Mouse (Mus musculus): ENCODE measurements around the gene Rab8a. TPM values are rescaled to one million over a fixed set of nuclear protein-coding genes. Genes with fewer than 3 reads are reported as not detected.
"Not testable (repeated sequence)": the region's sequence is repeated elsewhere in the genome, so short reads cannot be mapped to it uniquely, and the experiment has no call there.

Gene Rab8a
- polyA plus RNA-seq (2015; fragmentation: Nextera tagmentation; extraction: Ambion mirVana), result 177 and 178 TPM in 2 replicates

DNA sequence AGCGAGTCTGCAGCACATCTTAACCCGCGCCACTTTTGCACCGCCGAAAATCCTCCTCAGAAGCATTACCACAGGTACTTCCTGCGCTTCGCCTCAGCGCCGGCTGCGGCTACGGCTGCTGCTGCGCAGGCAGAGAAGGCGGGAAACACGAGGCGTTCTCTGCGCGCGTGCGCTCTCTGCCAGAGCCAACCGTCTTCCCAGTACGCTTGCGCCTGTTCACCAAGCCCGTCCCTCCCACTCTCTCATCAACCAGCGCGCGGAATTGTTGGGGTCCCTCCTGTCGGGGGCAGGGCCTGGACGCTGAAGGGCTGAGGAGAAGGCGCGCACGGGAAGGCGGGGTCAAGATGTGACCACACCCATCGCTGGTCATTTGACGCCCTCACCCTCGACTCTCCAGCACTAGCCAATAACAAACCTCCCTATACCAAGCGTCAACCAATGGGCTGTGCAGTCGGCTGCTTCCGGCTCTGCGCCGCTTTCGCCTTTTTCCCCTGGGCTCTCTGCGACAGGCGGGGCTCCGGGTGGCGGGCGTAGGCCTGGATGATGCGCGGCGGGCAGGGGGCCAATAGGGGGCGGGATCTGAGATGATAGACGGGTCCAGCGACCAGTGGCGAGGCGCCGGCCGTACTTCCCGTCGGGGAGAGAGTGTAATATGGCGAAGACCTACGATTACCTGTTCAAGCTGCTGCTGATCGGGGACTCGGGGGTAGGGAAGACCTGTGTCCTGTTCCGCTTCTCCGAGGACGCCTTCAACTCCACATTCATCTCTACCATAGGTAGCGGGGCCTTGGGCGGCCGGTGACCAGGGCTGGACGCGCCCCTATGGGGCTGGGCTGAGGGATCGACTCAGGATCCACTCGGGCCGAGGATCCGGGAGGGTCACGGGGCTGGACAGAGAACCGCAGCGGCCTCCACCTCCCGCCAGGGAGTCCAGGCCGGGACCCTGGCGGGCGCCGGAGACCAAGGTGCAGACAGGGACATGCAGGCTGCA, at the start of gene Rab8a:
Gene Rab8a, plus strand, starts transcription at position 494 of the 991 bp plus-strand sequence.
- Histone ChIP-seq H3K9ac (ENCODE audit: low read depth, low read length) (peak within 1 kb of the TSS; percentile 79), H3K4me3 (ENCODE audit: low read length) (peak within 1 kb of the TSS; percentile 56)
- under 1% methylated on average over 82 of the region's 82 CpGs for WGBS

DNA sequence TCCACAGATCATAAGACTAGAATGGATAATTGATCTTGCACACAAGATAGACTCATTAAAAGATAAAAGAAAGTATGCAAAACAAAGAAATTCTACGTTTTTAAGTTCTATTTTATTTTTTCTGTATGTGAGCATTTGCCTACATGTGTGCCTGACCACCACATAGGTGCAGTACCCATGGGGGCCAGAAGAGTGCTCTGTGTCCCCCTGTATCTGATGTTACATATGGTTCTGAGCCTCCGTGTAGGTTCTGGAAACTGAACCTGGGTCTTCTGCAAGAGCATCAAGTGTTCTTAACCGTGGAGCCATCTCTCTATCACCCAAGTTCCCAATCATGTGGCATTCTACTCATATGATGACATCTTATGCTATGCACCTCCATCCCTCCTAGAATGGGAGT, 48.5 kb upstream of the Rab8a start:
- H3K4me1 ChIP-seq (ENCODE audit: control insufficient read depth, insufficient read depth, low read length), result no peaks in the 10 kb centered on the region
- no peak overlapping the region for H3K27ac ChIP-seq (ENCODE audit: low read length)
- no peaks in the 10 kb centered on the region for H3K9me3 ChIP-seq (ENCODE audit: control insufficient read depth, low read length)
- no peak overlapping the region for H3K4me3 ChIP-seq (ENCODE audit: low read length)
- no peaks in the 10 kb centered on the region for H3K36me3 ChIP-seq (ENCODE audit: control insufficient read depth, insufficient read depth, low read length)
- no peak for ATAC-seq
- no peak overlapping the region for H3K4me2 ChIP-seq (ENCODE audit: low read depth, low read length)
- no peaks in the 10 kb centered on the region for H3K27me3 ChIP-seq (replicated peaks; ENCODE audit: control insufficient read depth, insufficient read depth, low read length)
- 76% methylated on average over 3 of the region's 3 CpGs for WGBS
- no peak overlapping the region for H3K9ac ChIP-seq (ENCODE audit: low read depth, low read length)

More for the DNA sequence above, at the start of gene Rab8a:
- peaks cover 6% of the 10 kb centered on the region; the same call in 1 of the 2 replicates for H3K36me3 ChIP-seq (ENCODE audit: control insufficient read depth, insufficient read depth, low read length)
- peak; percentile 99 for ATAC-seq
- H3K4me2 ChIP-seq (ENCODE audit: low read depth, low read length), result peak within 1 kb of the TSS; percentile 84
- H3K27me3 ChIP-seq (replicated peaks; ENCODE audit: control insufficient read depth, insufficient read depth, low read length), result no peaks in the 10 kb centered on the region
- peaks cover 19% of the 10 kb centered on the region for H3K4me1 ChIP-seq (ENCODE audit: control insufficient read depth, insufficient read depth, low read length)
- peak within 1 kb of the TSS; percentile 85 for H3K27ac ChIP-seq (ENCODE audit: low read length)
- no peaks in the 10 kb centered on the region; the same call in 1 of the 2 replicates for H3K9me3 ChIP-seq (ENCODE audit: control insufficient read depth, low read length)

DNA sequence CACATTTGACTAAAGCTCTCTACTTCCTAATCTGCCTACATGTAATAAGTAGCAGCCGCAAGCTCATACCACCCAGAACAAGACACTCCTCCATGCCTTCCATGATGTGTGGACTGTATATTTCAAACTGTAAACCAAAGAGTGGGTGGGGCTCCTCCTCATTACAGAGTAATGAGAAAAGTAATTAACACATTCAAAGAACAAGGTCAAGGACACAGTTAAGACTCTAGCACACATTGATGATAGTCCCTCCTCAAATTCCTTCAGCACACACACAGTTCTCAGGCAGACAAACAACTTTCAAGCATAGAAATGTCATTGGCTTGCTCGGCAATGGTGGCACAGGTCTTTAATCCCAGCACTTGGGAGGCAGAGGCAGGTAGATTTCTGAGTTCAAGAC, 45.8 kb upstream of the Rab8a start:
- no peak for ATAC-seq
- no peak overlapping the region for H3K27ac ChIP-seq (ENCODE audit: low read length)
- no peaks in the 10 kb centered on the region for H3K4me1 ChIP-seq (ENCODE audit: control insufficient read depth, insufficient read depth, low read length)
- no peak overlapping the region for H3K9ac ChIP-seq (ENCODE audit: low read depth, low read length)
- no peaks in the 10 kb centered on the region for H3K36me3 ChIP-seq (ENCODE audit: control insufficient read depth, insufficient read depth, low read length)
- no peak overlapping the region for H3K4me3 ChIP-seq (ENCODE audit: low read length)
- 88% methylated on average over 2 of the region's 2 CpGs for WGBS
- H3K9me3 ChIP-seq (ENCODE audit: control insufficient read depth, low read length), result no peaks in the 10 kb centered on the region
- H3K4me2 ChIP-seq (ENCODE audit: low read depth, low read length), result no peak overlapping the region
- H3K27me3 ChIP-seq (replicated peaks; ENCODE audit: control insufficient read depth, insufficient read depth, low read length), result no peaks in the 10 kb centered on the region

DNA sequence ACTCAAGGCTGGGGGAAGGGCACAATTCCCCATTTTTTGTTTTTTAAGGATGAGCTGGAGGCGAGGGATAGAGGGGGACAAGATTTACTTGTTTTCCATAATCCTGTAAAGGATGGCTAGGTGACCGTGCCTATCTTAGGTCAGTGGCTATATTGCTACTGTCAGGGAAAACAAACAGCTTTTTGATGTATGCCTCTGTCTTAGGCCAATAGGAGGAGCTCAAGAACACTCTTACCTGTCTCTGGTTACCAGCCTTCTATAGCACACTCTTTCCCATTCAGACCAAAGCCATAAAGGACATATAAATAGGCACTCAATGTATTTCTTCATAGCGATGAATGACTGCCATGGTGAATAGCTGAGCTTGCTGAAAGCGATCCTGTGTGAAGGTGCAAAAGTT, 42.4 kb upstream of the Rab8a start:
- Histone ChIP-seq H3K4me2 (ENCODE audit: low read depth, low read length) (no peak overlapping the region), H3K4me1 (ENCODE audit: control insufficient read depth, insufficient read depth, low read length) (no peaks in the 10 kb centered on the region), H3K9ac (ENCODE audit: low read depth, low read length) (no peak overlapping the region), H3K4me3 (ENCODE audit: low read length) (no peak overlapping the region), H3K9me3 (ENCODE audit: control insufficient read depth, low read length) (no peaks in the 10 kb centered on the region), H3K27me3 (replicated peaks; ENCODE audit: control insufficient read depth, insufficient read depth, low read length) (no peaks in the 10 kb centered on the region), H3K27ac (ENCODE audit: low read length) (no peak overlapping the region), H3K36me3 (ENCODE audit: control insufficient read depth, insufficient read depth, low read length) (no peaks in the 10 kb centered on the region)
- no peak for ATAC-seq
- 49% methylated on average over 4 of the region's 4 CpGs for WGBS

DNA sequence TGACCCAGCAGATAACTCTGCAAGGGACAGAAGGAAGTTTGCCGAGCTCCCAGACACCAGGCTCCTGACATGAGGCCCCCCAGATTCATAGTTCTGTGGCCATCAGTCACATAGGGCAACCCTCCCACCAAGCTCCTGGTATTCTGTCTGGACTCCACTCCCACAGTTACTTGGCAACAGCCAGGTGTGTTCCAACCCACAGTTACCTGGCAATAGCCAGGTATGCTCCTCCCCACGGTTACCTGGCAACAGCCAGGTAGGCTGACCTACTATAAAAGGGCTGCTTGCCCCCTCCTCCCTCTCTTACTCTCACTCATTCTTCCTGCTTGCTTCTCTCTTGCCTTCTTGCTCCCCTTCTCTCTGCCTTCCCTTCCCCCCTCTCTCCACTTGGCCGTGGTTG, 39.5 kb upstream of the Rab8a start:
- H3K4me3 ChIP-seq (ENCODE audit: low read length); H3K9me3 ChIP-seq (ENCODE audit: control insufficient read depth, low read length); H3K9ac ChIP-seq (ENCODE audit: low read depth, low read length); H3K27ac ChIP-seq (ENCODE audit: low read length); H3K27me3 ChIP-seq (replicated peaks; ENCODE audit: control insufficient read depth, insufficient read depth, low read length); H3K4me1 ChIP-seq (ENCODE audit: control insufficient read depth, insufficient read depth, low read length); H3K36me3 ChIP-seq (ENCODE audit: control insufficient read depth, insufficient read depth, low read length); H3K4me2 ChIP-seq (ENCODE audit: low read depth, low read length): not testable (repeated sequence)
- ATAC-seq, result peak; percentile 67
- WGBS, result 53% methylated on average over 3 of the region's 3 CpGs

GRCm38 (mm10) chr8:72121997-72122396, 39.0 kb upstream of the Rab8a start:
- WGBS, result 64% methylated on average over 1 of the region's 1 CpGs
- no peak for ATAC-seq
- no peak overlapping the region for H3K4me3 ChIP-seq (ENCODE audit: low read length)
- no peaks in the 10 kb centered on the region for H3K9me3 ChIP-seq (ENCODE audit: control insufficient read depth, low read length)
- no peaks in the 10 kb centered on the region for H3K4me1 ChIP-seq (ENCODE audit: control insufficient read depth, insufficient read depth, low read length)
- H3K27me3 ChIP-seq (replicated peaks; ENCODE audit: control insufficient read depth, insufficient read depth, low read length), result no peaks in the 10 kb centered on the region
- no peak overlapping the region for H3K27ac ChIP-seq (ENCODE audit: low read length)
- no peaks in the 10 kb centered on the region for H3K36me3 ChIP-seq (ENCODE audit: control insufficient read depth, insufficient read depth, low read length)
- H3K9ac ChIP-seq (ENCODE audit: low read depth, low read length), result no peak overlapping the region
- no peak overlapping the region for H3K4me2 ChIP-seq (ENCODE audit: low read depth, low read length)

DNA sequence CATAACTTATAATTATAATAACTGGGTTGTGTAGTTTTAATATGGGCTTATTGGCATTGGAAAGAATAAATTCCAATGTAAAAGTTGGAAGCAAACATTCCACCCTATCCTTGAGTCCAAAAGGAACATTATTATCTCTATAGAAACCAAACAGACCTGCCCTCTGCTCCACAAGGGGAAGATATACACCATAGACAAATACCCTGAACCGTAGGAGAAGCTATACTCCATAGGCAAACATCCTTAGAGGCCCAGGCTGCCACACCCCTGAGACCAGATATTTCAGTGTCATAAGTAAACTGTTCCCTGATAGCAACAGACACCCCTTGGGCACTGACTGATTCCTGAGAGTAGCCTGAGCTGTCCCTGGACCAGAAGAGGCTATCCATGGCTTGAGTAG, 33.2 kb upstream of the Rab8a start:
- H3K36me3 ChIP-seq (ENCODE audit: control insufficient read depth, insufficient read depth, low read length), result no peaks in the 10 kb centered on the region
- no peak overlapping the region for H3K27ac ChIP-seq (ENCODE audit: low read length)
- WGBS, result 63% methylated on average over 1 of the region's 1 CpGs
- no peak overlapping the region for H3K4me2 ChIP-seq (ENCODE audit: low read depth, low read length)
- H3K9me3 ChIP-seq (ENCODE audit: control insufficient read depth, low read length), result no peaks in the 10 kb centered on the region
- no peaks in the 10 kb centered on the region for H3K27me3 ChIP-seq (replicated peaks; ENCODE audit: control insufficient read depth, insufficient read depth, low read length)
- peak; percentile 56 for ATAC-seq
- no peaks in the 10 kb centered on the region for H3K4me1 ChIP-seq (ENCODE audit: control insufficient read depth, insufficient read depth, low read length)
- H3K9ac ChIP-seq (ENCODE audit: low read depth, low read length), result no peak overlapping the region
- no peak overlapping the region for H3K4me3 ChIP-seq (ENCODE audit: low read length)

DNA sequence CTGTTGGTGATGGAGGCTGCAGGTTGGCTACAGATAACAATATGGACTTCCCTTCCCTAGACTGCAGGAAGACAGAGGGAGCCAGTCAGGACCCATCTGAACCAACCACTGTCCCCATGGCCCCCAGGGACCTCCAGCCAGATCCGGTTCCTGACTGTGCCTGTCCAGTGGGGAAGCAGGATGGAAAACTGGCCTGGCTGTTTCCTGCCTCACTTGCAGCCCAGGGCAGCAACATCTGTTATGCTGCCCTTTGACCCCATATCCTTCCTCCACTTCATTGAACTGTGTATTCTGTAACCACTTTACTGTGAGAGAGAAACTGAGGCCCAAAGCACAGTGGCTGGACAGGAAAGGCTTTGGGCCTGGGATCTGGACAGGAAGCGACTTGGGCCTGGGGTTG, 29.7 kb upstream of the Rab8a start:
- 70% methylated on average over 2 of the region's 2 CpGs for WGBS
- ATAC-seq, result no peak
- Histone ChIP-seq H3K27ac (ENCODE audit: low read length) (peak overlapping the region; percentile 11), H3K4me2 (ENCODE audit: low read depth, low read length) (no peak overlapping the region), H3K4me3 (ENCODE audit: low read length) (no peak overlapping the region), H3K9me3 (ENCODE audit: control insufficient read depth, low read length) (no peaks in the 10 kb centered on the region), H3K4me1 (ENCODE audit: control insufficient read depth, insufficient read depth, low read length) (peaks cover 8% of the 10 kb centered on the region; the same call in 1 of the 2 replicates), H3K36me3 (ENCODE audit: control insufficient read depth, insufficient read depth, low read length) (no peaks in the 10 kb centered on the region), H3K9ac (ENCODE audit: low read depth, low read length) (no peak overlapping the region), H3K27me3 (replicated peaks; ENCODE audit: control insufficient read depth, insufficient read depth, low read length) (no peaks in the 10 kb centered on the region)

DNA sequence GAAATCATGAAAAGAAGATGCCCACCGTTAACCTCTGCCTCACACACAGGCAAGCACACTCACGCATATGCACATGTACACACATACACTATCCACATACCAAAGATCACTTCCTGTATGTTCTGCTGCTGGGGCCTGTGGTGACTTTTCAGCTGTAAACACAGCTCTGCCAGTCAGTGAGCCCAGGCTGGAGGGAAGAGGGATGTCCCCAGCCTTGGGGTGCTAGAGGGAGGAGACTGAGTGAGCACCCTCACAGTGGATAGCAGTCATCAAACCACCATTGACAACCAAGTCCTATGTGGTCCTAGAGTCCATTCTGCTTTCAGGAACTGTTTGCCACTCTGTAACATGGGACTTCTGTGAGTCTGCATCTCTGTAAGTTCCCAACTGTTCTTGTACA, 29.1 kb upstream of the Rab8a start:
- no peak overlapping the region for H3K4me2 ChIP-seq (ENCODE audit: low read depth, low read length)
- no peaks in the 10 kb centered on the region for H3K9me3 ChIP-seq (ENCODE audit: control insufficient read depth, low read length)
- no peak overlapping the region for H3K4me3 ChIP-seq (ENCODE audit: low read length)
- no peak for ATAC-seq
- H3K36me3 ChIP-seq (ENCODE audit: control insufficient read depth, insufficient read depth, low read length), result no peaks in the 10 kb centered on the region
- H3K27ac ChIP-seq (ENCODE audit: low read length), result peak overlapping the region; percentile 11
- peaks cover 9% of the 10 kb centered on the region for H3K4me1 ChIP-seq (ENCODE audit: control insufficient read depth, insufficient read depth, low read length)
- no peak overlapping the region for H3K9ac ChIP-seq (ENCODE audit: low read depth, low read length)
- WGBS, result 88% methylated on average over 2 of the region's 2 CpGs
- no peaks in the 10 kb centered on the region for H3K27me3 ChIP-seq (replicated peaks; ENCODE audit: control insufficient read depth, insufficient read depth, low read length)

Measured in intestine, embryonic 16.5 days (tissue).